Mouse (Mus musculus) urinary bladder, postnatal 25 days (tissue): ENCODE results near the gene Gcnt4.

Experiments
- DNase-seq: peaks from one replicate; pipeline ENCODE4 v3.0.0; 2022; ENCODE audit warnings: low spot score

Gcnt4 gene

GRCm38 (mm10) chr13:96947722-96948121, 23.2 kb downstream of the Gcnt4 start:
- no peak for DNase-seq

GRCm38 (mm10) chr13:96951880-96952279, 27.4 kb downstream of the Gcnt4 start:
- no peak for DNase-seq

GRCm38 (mm10) chr13:96956466-96956865, 32.0 kb downstream of the Gcnt4 start:
- DNase-seq, result no peak

GRCm38 (mm10) chr13:96960019-96960418, 35.5 kb downstream of the Gcnt4 start:
- no peak for DNase-seq

GRCm38 (mm10) chr13:96961366-96962157, 37.1 kb downstream of the Gcnt4 start:
- DNase-seq, result no peak

GRCm38 (mm10) chr13:96962801-96963200, 38.3 kb downstream of the Gcnt4 start:
- no peak for DNase-seq

- no peak for DNase-seq
These were observed 40.5 kb downstream of the Gcnt4 start for GRCm38 (mm10) chr13:96964981-96965380.

- DNase-seq, result no peak
These were observed 42.0 kb downstream of the Gcnt4 start for GRCm38 (mm10) chr13:96966210-96967089.

GRCm38 (mm10) chr13:96967091-96967490, 42.6 kb downstream of the Gcnt4 start:
- no peak for DNase-seq

- DNase-seq, result no peak
These were observed 43.3 kb downstream of the Gcnt4 start for GRCm38 (mm10) chr13:96967822-96968221.

GRCm38 (mm10) chr13:96971076-96971475, 46.6 kb downstream of the Gcnt4 start:
- no peak for DNase-seq

GRCm38 (mm10) chr13:96971861-96972282, 47.4 kb downstream of the Gcnt4 start:
- no peak for DNase-seq

- DNase-seq, result no peak
These were observed 48.8 kb downstream of the Gcnt4 start for GRCm38 (mm10) chr13:96973318-96973717.

- DNase-seq, result no peak
These were observed 52.6 kb downstream of the Gcnt4 start for GRCm38 (mm10) chr13:96976986-96977595.

- DNase-seq, result no peak
These were observed 56.1 kb downstream of the Gcnt4 start for GRCm38 (mm10) chr13:96980561-96980960.

- DNase-seq, result no peak
These were observed 59.0 kb downstream of the Gcnt4 start for GRCm38 (mm10) chr13:96983251-96984126.

- DNase-seq, result no peak
These were observed 60.2 kb downstream of the Gcnt4 start for GRCm38 (mm10) chr13:96984688-96985087.

GRCm38 (mm10) chr13:96985599-96986275, 61.2 kb downstream of the Gcnt4 start:
- DNase-seq, result no peak

- DNase-seq, result no peak
These were observed 64.6 kb downstream of the Gcnt4 start for GRCm38 (mm10) chr13:96989129-96989528.

GRCm38 (mm10) chr13:96990045-96990444, 65.6 kb downstream of the Gcnt4 start:
- no peak for DNase-seq
